In genomic region chr13:22006334-22007120, GRCm38 (mm10) we compare ENCODE assay signal across 7 mouse cellular contexts. TPM values are rescaled to one million over a fixed set of nuclear protein-coding genes. Genes with fewer than 3 reads are reported as not detected.
DNase-seq lines count a peak whose midpoint lies in the region; TF ChIP-seq lines count a peak whose summit lies in the region.

No protein-coding gene starts in this region.

- no peaks in the 10 kb centered on the region for H3K4me1 ChIP-seq in ES-Bruce4 (ENCODE audit: control insufficient read depth, insufficient read depth, low read length)
- H3K4me1 ChIP-seq in heart, adult 2 months (ENCODE audit: control insufficient read depth, insufficient read depth, low read length), result no peaks in the 10 kb centered on the region
- peaks cover 3% of the 10 kb centered on the region for H3K4me1 ChIP-seq in spleen, adult 2 months (ENCODE audit: control insufficient read depth, insufficient read depth, insufficient read length)

- no peaks in the 10 kb centered on the region for H3K9me3 ChIP-seq in ES-Bruce4 (replicated peaks; ENCODE audit: control insufficient read depth, insufficient read depth, low read length, poor library complexity, severe bottlenecking)

- no peaks in the 10 kb centered on the region for H3K79me2 ChIP-seq in heart, adult 2 months (replicated peaks; ENCODE audit: control insufficient read depth, insufficient read depth, low read length)
- no peaks in the 10 kb centered on the region for H3K79me2 ChIP-seq in macrophage (ENCODE audit: inconsistent target)

- H3K27ac ChIP-seq in ES-Bruce4 (ENCODE audit: insufficient read depth, low read length) (no peak overlapping the region), macrophage (no peak overlapping the region)
- H3K27ac ChIP-seq in heart, adult 2 months, result no peak overlapping the region
- H3K27ac ChIP-seq in spleen, adult 2 months (ENCODE audit: insufficient read depth, low read length), result no peak overlapping the region

- H3K36me3 ChIP-seq in ES-Bruce4 (ENCODE audit: control insufficient read depth, insufficient read depth, low read length, poor library complexity, severe bottlenecking), result no peaks in the 10 kb centered on the region
- no peaks in the 10 kb centered on the region for H3K36me3 ChIP-seq in heart, adult 2 months (ENCODE audit: control insufficient read depth, insufficient read depth, low read length)
- H3K36me3 ChIP-seq in macrophage (ENCODE audit: inconsistent target), result no peaks in the 10 kb centered on the region
- H3K36me3 ChIP-seq in spleen, adult 2 months (ENCODE audit: control insufficient read depth, insufficient read depth, low read length), result no peaks in the 10 kb centered on the region

- peak; percentile 48 for TF ChIP-seq POLR2A in ES-Bruce4 (IDR thresholded peaks at IDR 0.05; ENCODE audit: insufficient read depth, low read length)
- no peak for TF ChIP-seq POLR2A in heart, adult 2 months (IDR thresholded peaks at IDR 0.05; ENCODE audit: insufficient read depth, low read depth, low read length)
- no peak for TF ChIP-seq POLR2A in spleen, adult 2 months (IDR thresholded peaks at IDR 0.05; ENCODE audit: low read depth, low read length)

- no peak for TF ChIP-seq EP300 in ES-Bruce4 (IDR thresholded peaks at IDR 0.05; ENCODE audit: insufficient read depth, low read depth, low read length)
- no peak for TF ChIP-seq EP300 in heart, adult 2 months (IDR thresholded peaks at IDR 0.05; ENCODE audit: insufficient read depth, low read depth, low read length)

- peaks cover 5% of the 10 kb centered on the region; the same call in 1 of the 2 replicates for H3K27me3 ChIP-seq in ES-Bruce4 (ENCODE audit: control insufficient read depth, insufficient read depth, low read length, poor library complexity, severe bottlenecking)
- peaks cover 8% of the 10 kb centered on the region for H3K27me3 ChIP-seq in heart, adult 2 months (ENCODE audit: control insufficient read depth, insufficient read depth, low read length)
- peaks cover 7% of the 10 kb centered on the region; the same call in 1 of the 2 replicates for H3K27me3 ChIP-seq in spleen, adult 2 months (ENCODE audit: control insufficient read depth, insufficient read depth, low read length)

- no peak for TF ChIP-seq CTCF in ES-Bruce4 (IDR thresholded peaks at IDR 0.05; ENCODE audit: low read depth, low read length)
- TF ChIP-seq CTCF in heart, adult 2 months (IDR thresholded peaks at IDR 0.05), result no peak; the same call in 1 of the 2 replicates
- TF ChIP-seq CTCF in spleen, adult 2 months (IDR thresholded peaks at IDR 0.05; ENCODE audit: extremely low read depth, insufficient read depth, insufficient read length, insufficient replicate concordance), result no peak

- DNase-seq in adrenal gland, postnatal 25 days, result peak; percentile 42
- DNase-seq in heart, adult 2 months, result peak in 1 of 2 experiments; percentile 59
- DNase-seq in kidney, postnatal 10 days, result peak; percentile 64
- DNase-seq in spleen, adult 2 months (ENCODE audit: low read depth in 1 of 2, low spot score in 2 of 2), result peak in 1 of 2 experiments; percentile 62
- DNase-seq in layer of hippocampus, postnatal 14 days (ENCODE audit: low spot score in 2 of 2), result no peak

- peak overlapping the region; percentile 69 for H3K9ac ChIP-seq in ES-Bruce4 (ENCODE audit: low read depth, poor library complexity, severe bottlenecking)
- H3K9ac ChIP-seq in heart, adult 2 months (ENCODE audit: low read depth, low read length), result no peak overlapping the region; the same call in 1 of the 2 replicates

- intact Hi-C loops in heart, adult 2 months (cut with DNase I), result no loop called here

- WGBS in heart, adult 2 months, result 2% methylated on average over 38 of the region's 38 CpGs
- WGBS in macrophage (ENCODE audit: missing documents), result 4% methylated on average over 38 of the region's 38 CpGs
- 1% methylated on average over 37 of the region's 38 CpGs for WGBS in spleen, adult 2 months

- H3K4me3 ChIP-seq in ES-Bruce4 (ENCODE audit: low read depth, low read length), result peak overlapping the region; percentile 94
- peak overlapping the region; percentile 70 for H3K4me3 ChIP-seq in heart, adult 2 months
- peak overlapping the region; percentile 45 for H3K4me3 ChIP-seq in macrophage (ENCODE audit: inconsistent target)
- peak overlapping the region; percentile 59 for H3K4me3 ChIP-seq in spleen, adult 2 months (ENCODE audit: extremely low read depth, insufficient read depth, insufficient read length)

RNA-seq across cellular contexts. Expression of gene Prss16, which starts 3.0 kb away (rescaled TPM):
- polyA plus RNA-seq in ES-Bruce4 (2011; ENCODE audit: insufficient read depth, insufficient read length, low read depth, missing spikeins) (4.1 and 6.9 TPM in 2 replicates), macrophage (2018) (0.52 to 2.6 TPM (median 1.3 TPM) in 3 replicates)
- not detected in 2 replicates for total RNA-seq in adrenal gland, postnatal 25 days (2021)
- not detected for total RNA-seq in heart, adult 2 months (2021)
- 0.23 TPM in 1 of 2 replicates, not detected in the other for polyA plus RNA-seq in heart, adult 2 months (2012; rRNA removed)
- total RNA-seq in macrophage (2018; cell fraction: chromatin; rRNA removed), result 1 to 10 TPM in 15 of 26 experiments, under 1 TPM in 8, not detected in 3; 0.43 to 2.8 (median 1.2) TPM
- 1 to 10 TPM in 11 of 26 experiments, under 1 TPM in 15; 0.47 to 1.7 (median 0.96) TPM for total RNA-seq in macrophage (2018; cell fraction: cytosol; rRNA removed)
- total RNA-seq in macrophage (2018; cell fraction: nucleus; rRNA removed), result 1 to 10 TPM in 11 of 26 experiments, under 1 TPM in 11, not detected in 4; 0.24 to 7.9 (median 1.0) TPM
- 0.99 and 1.1 TPM in 2 replicates for polyA plus RNA-seq in spleen, adult 2 months (2012; rRNA removed)
- total RNA-seq in layer of hippocampus, postnatal 14 days (2021), result under 1 TPM in 1 of 2 experiments, not detected in 1; 0.46 TPM

RNA-seq across cellular contexts. Expression of gene Pom121l2, which starts 25.5 kb away (rescaled TPM):
- polyA plus RNA-seq in ES-Bruce4 (2011; ENCODE audit: insufficient read depth, insufficient read length, low read depth, missing spikeins), result not detected in 2 replicates
- not detected in 2 replicates for total RNA-seq in adrenal gland, postnatal 25 days (2021)
- not detected for total RNA-seq in heart, adult 2 months (2021)
- 0.06 TPM in 2 replicates for polyA plus RNA-seq in heart, adult 2 months (2012; rRNA removed)
- total RNA-seq in macrophage (2018; cell fraction: chromatin; rRNA removed), result not detected
- total RNA-seq in macrophage (2018; cell fraction: cytosol; rRNA removed), result not detected
- not detected for total RNA-seq in macrophage (2018; cell fraction: nucleus; rRNA removed)
- not detected in 3 replicates for polyA plus RNA-seq in macrophage (2018)
- not detected in 2 replicates for polyA plus RNA-seq in spleen, adult 2 months (2012; rRNA removed)
- total RNA-seq in layer of hippocampus, postnatal 14 days (2021), result under 1 TPM in 1 of 2 experiments, not detected in 1; 0.19 TPM

RNA-seq across cellular contexts. Expression of gene Hist1h2ah, which starts 28.8 kb away (rescaled TPM):
- polyA plus RNA-seq in ES-Bruce4 (2011; ENCODE audit: insufficient read depth, insufficient read length, low read depth, missing spikeins) (13.0 and 17.2 TPM in 2 replicates), macrophage (2018) (not detected in 3 replicates)
- 30.0 and 61.8 TPM in 2 replicates for total RNA-seq in adrenal gland, postnatal 25 days (2021)
- total RNA-seq in heart, adult 2 months (2021), result 1 to 10 TPM; 8.1 to 10.0 TPM
- 1.1 TPM in 1 of 2 replicates, not detected in the other for polyA plus RNA-seq in heart, adult 2 months (2012; rRNA removed)
- total RNA-seq in macrophage (2018; cell fraction: chromatin; rRNA removed), result 1 to 10 TPM in 4 of 26 experiments, not detected in 22; 4.8 to 9.5 (median 6.2) TPM
- total RNA-seq in macrophage (2018; cell fraction: cytosol; rRNA removed), result 10 to 100 TPM in 4 of 26 experiments, 1 to 10 TPM in 16, under 1 TPM in 5, not detected in 1; 0.61 to 14.1 (median 2.7) TPM
- total RNA-seq in macrophage (2018; cell fraction: nucleus; rRNA removed), result 10 to 100 TPM in 2 of 26 experiments, 1 to 10 TPM in 5, not detected in 19; 2.1 to 14.1 (median 7.4) TPM
- polyA plus RNA-seq in spleen, adult 2 months (2012; rRNA removed), result 51.3 and 149 TPM in 2 replicates
- 10 to 100 TPM; 60.0 to 62.5 TPM for total RNA-seq in layer of hippocampus, postnatal 14 days (2021)

RNA-seq across cellular contexts. Expression of gene Hist1h2bk, which starts 29.1 kb away (rescaled TPM):
- polyA plus RNA-seq in ES-Bruce4 (2011; ENCODE audit: insufficient read depth, insufficient read length, low read depth, missing spikeins) (54.4 and 58.6 TPM in 2 replicates), macrophage (2018) (not detected in 3 replicates)
- total RNA-seq in adrenal gland, postnatal 25 days (2021), result 121 and 135 TPM in 2 replicates
- total RNA-seq in heart, adult 2 months (2021), result 10 to 100 TPM in 1 of 2 experiments, 1 to 10 TPM in 1; 7.3 to 10.0 TPM
- polyA plus RNA-seq in heart, adult 2 months (2012; rRNA removed), result not detected in 2 replicates
- 10 to 100 TPM in 1 of 26 experiments, 1 to 10 TPM in 7, not detected in 18; 2.4 to 16.4 (median 4.6) TPM for total RNA-seq in macrophage (2018; cell fraction: chromatin; rRNA removed)
- total RNA-seq in macrophage (2018; cell fraction: cytosol; rRNA removed), result 10 to 100 TPM in 18 of 26 experiments, 1 to 10 TPM in 8; 2.8 to 48.5 (median 15.5) TPM
- 10 to 100 TPM in 4 of 26 experiments, 1 to 10 TPM in 14, not detected in 8; 1.7 to 28.5 (median 5.0) TPM for total RNA-seq in macrophage (2018; cell fraction: nucleus; rRNA removed)
- polyA plus RNA-seq in spleen, adult 2 months (2012; rRNA removed), result 30.0 and 45.9 TPM in 2 replicates
- 10 to 100 TPM; 22.2 to 42.1 TPM for total RNA-seq in layer of hippocampus, postnatal 14 days (2021)

RNA-seq across cellular contexts. Expression of gene Hist1h4i, which starts 34.6 kb away (rescaled TPM):
- polyA plus RNA-seq in ES-Bruce4 (2011; ENCODE audit: insufficient read depth, insufficient read length, low read depth, missing spikeins) (5.6 and 6.5 TPM in 2 replicates), macrophage (2018) (2.6 to 11.5 TPM (median 7.3 TPM) in 3 replicates)
- total RNA-seq in adrenal gland, postnatal 25 days (2021), result 82.8 and 97.8 TPM in 2 replicates
- total RNA-seq in heart, adult 2 months (2021), result 10 to 100 TPM; 11.9 to 18.1 TPM
- polyA plus RNA-seq in heart, adult 2 months (2012; rRNA removed), result 5.8 and 8.3 TPM in 2 replicates
- total RNA-seq in macrophage (2018; cell fraction: chromatin; rRNA removed), result 100 to 1,000 TPM in 1 of 26 experiments, 10 to 100 TPM in 19, 1 to 10 TPM in 6; 6.1 to 101 (median 14.6) TPM
- total RNA-seq in macrophage (2018; cell fraction: cytosol; rRNA removed), result 10 to 100 TPM in 19 of 26 experiments, 1 to 10 TPM in 7; 7.6 to 21.9 (median 12.5) TPM
- 100 to 1,000 TPM in 3 of 26 experiments, 10 to 100 TPM in 20, 1 to 10 TPM in 3; 5.4 to 144 (median 26.7) TPM for total RNA-seq in macrophage (2018; cell fraction: nucleus; rRNA removed)
- 14.7 and 15.7 TPM in 2 replicates for polyA plus RNA-seq in spleen, adult 2 months (2012; rRNA removed)
- 10 to 100 TPM; 42.3 to 60.3 TPM for total RNA-seq in layer of hippocampus, postnatal 14 days (2021)

Comparison
In these comparisons a context has a peak if more than half of its experiments do, and no peak if none do; other contexts are left out.
1. DNase-seq: peak in adrenal gland, postnatal 25 days (single experiment) and kidney, postnatal 10 days (single experiment); none in layer of hippocampus, postnatal 14 days (0 of 2).
2. Peak in every context shown above with its lines, with median percentiles within 50 percentile points of each other: H3K4me3 ChIP-seq.